Mouse (Mus musculus): ENCODE data around the gene Ganab. TPM values are rescaled to one million over a fixed set of nuclear protein-coding genes. Genes with fewer than 3 reads are reported as not detected.
"Not testable (repeated sequence)": the region's sequence is repeated elsewhere in the genome, so short reads cannot be mapped to it uniquely, and the experiment has no call there.

Ganab gene
- total RNA-seq, 2 experiments from 2014 or later, result 69.7 to 120 TPM

GRCm38 (mm10) chr19:8887585-8888463 lies 10.0 kb upstream of the Ganab start:
- ATAC-seq (replicated peaks; ENCODE audit: low FRiP score, low TSS enrichment, poor library complexity, severe bottlenecking), result peak; percentile 34

GRCm38 (mm10) chr19:8888511-8889385 lies 9.1 kb upstream of the Ganab start, which contains the start of the genes 1810009A15Rik and Gm49416:
Gene 1810009A15Rik, plus strand, starts transcription at chr19:8888853.
Gene Gm49416, plus strand, starts transcription at chr19:8888926.
- peak; percentile 87 for ATAC-seq (replicated peaks; ENCODE audit: low FRiP score, low TSS enrichment, poor library complexity, severe bottlenecking)

GRCm38 (mm10) chr19:8892829-8893766 lies 4.8 kb upstream of the Ganab start, which contains the start of gene Ints5:
Gene Ints5, plus strand, starts transcription at chr19:8893005.
- ATAC-seq (replicated peaks; ENCODE audit: low FRiP score, low TSS enrichment, poor library complexity, severe bottlenecking), result peak; percentile 36

GRCm38 (mm10) chr19:8895397-8895960 lies 2.4 kb upstream of the Ganab start:
- ATAC-seq (replicated peaks; ENCODE audit: low FRiP score, low TSS enrichment, poor library complexity, severe bottlenecking), result no peak

- not testable (repeated sequence) for ATAC-seq (replicated peaks; ENCODE audit: low FRiP score, low TSS enrichment, poor library complexity, severe bottlenecking)
These were observed 1.6 kb upstream of the Ganab start for GRCm38 (mm10) chr19:8896231-8896630.

- peak; percentile 13; the same call in 1 of the 2 replicates for ATAC-seq (replicated peaks; ENCODE audit: low FRiP score, low TSS enrichment, poor library complexity, severe bottlenecking)
These were observed 533 bp upstream of the Ganab start for GRCm38 (mm10) chr19:8897211-8897864.

- ATAC-seq (replicated peaks; ENCODE audit: low FRiP score, low TSS enrichment, poor library complexity, severe bottlenecking), result no peak
These were observed 705 bp downstream of the Ganab start for GRCm38 (mm10) chr19:8898576-8898975.

GRCm38 (mm10) chr19:8899079-8899478 lies 1.2 kb downstream of the Ganab start:
- no peak for ATAC-seq (replicated peaks; ENCODE audit: low FRiP score, low TSS enrichment, poor library complexity, severe bottlenecking)

- ATAC-seq (replicated peaks; ENCODE audit: low FRiP score, low TSS enrichment, poor library complexity, severe bottlenecking), result no peak
These were observed 5.5 kb downstream of the Ganab start for GRCm38 (mm10) chr19:8903412-8903811.

- no peak for ATAC-seq (replicated peaks; ENCODE audit: low FRiP score, low TSS enrichment, poor library complexity, severe bottlenecking)
These were observed 10.7 kb downstream of the Ganab start for GRCm38 (mm10) chr19:8908531-8908930.

- no peak for ATAC-seq (replicated peaks; ENCODE audit: low FRiP score, low TSS enrichment, poor library complexity, severe bottlenecking)
These were observed 13.9 kb downstream of the Ganab start for GRCm38 (mm10) chr19:8911810-8912209.

GRCm38 (mm10) chr19:8914212-8914611 lies 16.3 kb downstream of the Ganab start:
- no peak for ATAC-seq (replicated peaks; ENCODE audit: low FRiP score, low TSS enrichment, poor library complexity, severe bottlenecking)

GRCm38 (mm10) chr19:8919000-8919399 lies 21.1 kb downstream of the Ganab start:
- no peak for ATAC-seq (replicated peaks; ENCODE audit: low FRiP score, low TSS enrichment, poor library complexity, severe bottlenecking)

- ATAC-seq (replicated peaks; ENCODE audit: low FRiP score, low TSS enrichment, poor library complexity, severe bottlenecking), result no peak
These were observed 21.8 kb downstream of the Ganab start for GRCm38 (mm10) chr19:8919684-8920072.

GRCm38 (mm10) chr19:8920073-8920736 lies 22.3 kb downstream of the Ganab start, which contains the start of gene B3gat3:
Gene B3gat3, plus strand, starts transcription at chr19:8920374.
- peak; percentile 89 for ATAC-seq (replicated peaks; ENCODE audit: low FRiP score, low TSS enrichment, poor library complexity, severe bottlenecking)

- 0 out of 2 replicates have a peak, but pooled peaks have one; percentile 29 for ATAC-seq (replicated peaks; ENCODE audit: low FRiP score, low TSS enrichment, poor library complexity, severe bottlenecking)
These were observed 23.0 kb downstream of the Ganab start for GRCm38 (mm10) chr19:8920836-8921291.

- ATAC-seq (replicated peaks; ENCODE audit: low FRiP score, low TSS enrichment, poor library complexity, severe bottlenecking), result no peak
These were observed 23.9 kb downstream of the Ganab start for GRCm38 (mm10) chr19:8921741-8922140.
